Mouse (Mus musculus) heart, adult 2 months (tissue): ENCODE data around the gene Pdhb. TPM values are rescaled to one million over a fixed set of nuclear protein-coding genes. Genes with fewer than 3 reads are reported as not detected.
A peak's percentile ranks its signal among the peaks of the same experiment; 100 is the strongest.

Experiments used
- DNase-seq, 2 experiments: peaks; one replicate each; pipeline ENCODE4 v3.0.0; 2021
- H3K27ac ChIP-seq: fragments of 200-600 bp; 2 replicates; pipeline ENCODE4 v1.8.1; 2022
- H3K27me3 ChIP-seq: fragments of 200-500 bp; 2 replicates; pipeline ENCODE4 v1.6.1; 2012; ENCODE audit warnings: mild to moderate bottlenecking, low read length, inconsistent platforms, mixed read lengths; ENCODE audit not compliant: control insufficient read depth, insufficient read depth
- H3K36me3 ChIP-seq: fragments of 200-500 bp; 2 replicates; pipeline ENCODE4 v1.6.1; 2012; ENCODE audit warnings: low read length, inconsistent platforms; ENCODE audit not compliant: control insufficient read depth, insufficient read depth
- H3K4me1 ChIP-seq: fragments of 200-500 bp; 2 replicates; pipeline ENCODE4 v1.6.1; 2011; ENCODE audit warnings: low read length; ENCODE audit not compliant: control insufficient read depth, insufficient read depth
- H3K4me3 ChIP-seq: fragments of 200-600 bp; 2 replicates; pipeline ENCODE4 v1.8.1; 2022
- H3K79me2 ChIP-seq: fragments of 200-500 bp; replicated peaks from 2 replicates; pipeline ENCODE4 v1.6.1; 2012; ENCODE audit warnings: mild to moderate bottlenecking, inconsistent platforms, low read length, moderate library complexity, mixed read lengths; ENCODE audit not compliant: control insufficient read depth, insufficient read depth
- H3K9ac ChIP-seq: fragments of 200-500 bp; 2 replicates; pipeline ENCODE4 v1.6.1; 2012; ENCODE audit warnings: low read depth, mild to moderate bottlenecking, control low read depth, inconsistent platforms, low read length, mixed read lengths
- CTCF ChIP-seq: fragments of 200-600 bp; IDR thresholded peaks from 2 replicates; pipeline ENCODE4 v1.8.1; 2022; ENCODE audit warnings: antibody characterized with exemption, mild to moderate bottlenecking, moderate library complexity
- EP300 ChIP-seq: fragments of 200-500 bp; IDR thresholded peaks from 2 replicates; pipeline ENCODE4 v1.6.1; 2011; ENCODE audit warnings: low read depth, low read length, control low read depth; ENCODE audit not compliant: insufficient read depth
- POLR2A ChIP-seq: fragments of 200-500 bp; IDR thresholded peaks from 2 replicates; pipeline ENCODE4 v1.6.1; 2011; ENCODE audit warnings: mild to moderate bottlenecking, low read depth, low read length, control low read depth; ENCODE audit not compliant: insufficient read depth
- WGBS: fragments of 180-500 bp; shearing (Covaris S2); methylation state at CpG from one replicate; pipeline ENCODE4 v1.1.7; 2018; 5-methylcytosine and 5-hydroxymethylcytosine counted together
- intact Hi-C: fragments of 180-260 bp; cut with DNase I; formaldehyde crosslinking; loops from one replicate; pipeline ENCODE4 v1.15.1; 2025
- long read RNA-seq: library from polyadenylated mRNA; stranded (forward); transcript quantifications from one replicate; pipeline ENCODE4 v2.0.0, GENCODE M21; 2021
- polyA plus RNA-seq: library from polyadenylated mRNA; depleted of rRNA; stranded (reverse); fragments of >200 nt; gene quantifications from 2 replicates; pipeline ENCODE4 v1.2.3, GENCODE M21; 2012; rRNA removed
- total RNA-seq, 2 experiments: library from RNA; stranded (reverse); gene quantifications; 2 replicates each; pipeline ENCODE4 v1.2.3; 2021

Gene Pdhb
- total RNA-seq, result 100 to 1,000 TPM; 722 to 825 TPM
- polyA plus RNA-seq, result 324 and 636 TPM in 2 replicates
- long read RNA-seq, transcript Pdhb-201 (10 exons, 1,513 nt), result major isoform, 586 of 615 reads
- long read RNA-seq, partial matches to known transcripts, result 15 of 615 reads
- long read RNA-seq, other reads (novel, unspliced or antisense), result 9 of 615 reads

DNA sequence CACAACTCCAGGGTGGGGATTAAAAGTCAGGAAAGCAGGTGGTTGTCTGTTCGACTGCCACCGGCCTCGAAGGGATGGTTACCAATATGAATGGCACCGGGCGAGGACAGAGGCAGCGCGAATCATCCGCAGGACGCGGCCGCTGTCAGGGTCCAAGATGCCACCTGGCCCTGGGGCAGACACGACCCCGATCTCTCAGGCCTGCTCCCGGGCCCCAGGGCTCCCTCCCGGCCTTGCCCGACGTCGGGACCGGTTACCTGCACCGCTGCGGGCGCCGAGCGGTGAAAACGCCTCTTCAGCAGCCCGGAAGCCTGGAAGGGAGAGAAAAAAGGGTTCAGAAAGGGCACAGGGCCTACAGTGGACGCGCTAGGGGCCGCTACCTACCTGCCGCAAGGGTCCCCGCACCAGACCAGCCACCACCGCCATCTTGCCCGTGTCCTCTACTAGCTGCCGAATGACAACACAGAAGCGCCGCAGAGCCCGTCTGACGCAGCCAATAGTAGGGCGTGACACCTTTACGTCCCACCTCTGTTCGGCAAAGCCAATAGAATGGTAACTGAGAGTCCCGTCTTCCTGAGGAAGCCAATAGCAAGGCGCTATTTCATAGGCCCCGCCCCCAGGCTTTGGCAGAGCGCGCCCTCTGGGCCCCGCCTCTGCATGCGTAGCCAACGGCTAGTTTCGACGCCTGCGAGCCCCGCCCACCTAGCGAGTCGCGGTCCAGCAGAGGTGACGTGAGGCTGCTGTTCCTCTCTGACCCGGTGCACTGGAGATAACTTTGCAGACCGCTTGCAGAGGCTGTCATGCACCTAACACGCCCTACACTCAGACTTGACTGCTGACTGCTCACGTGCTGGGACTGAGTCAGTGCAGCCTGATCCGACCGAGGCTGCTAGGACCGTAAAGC is at the start of gene Pdhb:
Gene Pdhb (minus strand): TSS at position 519 of the 904 bp plus-strand sequence.
- intact Hi-C loops, result loop anchor here (2.0 kb wide), 2 partner anchors 40 to 74 kb away; partner anchors contain the start of gene Pxk
- peak within 1 kb of the TSS; percentile 97 for H3K27ac ChIP-seq
- peak; percentile 94 for TF ChIP-seq EP300
- TF ChIP-seq CTCF, result peak; percentile 39
- peak; percentile 96 for TF ChIP-seq POLR2A
- no peaks in the 10 kb centered on the region for H3K27me3 ChIP-seq
- DNase-seq, result peak; percentile 98 to 100
- peaks cover 16% of the 10 kb centered on the region for H3K36me3 ChIP-seq
- WGBS, result under 1% methylated on average over 64 of the region's 64 CpGs
- peaks cover 4% of the 10 kb centered on the region for H3K4me1 ChIP-seq
- peaks cover 2% of the 10 kb centered on the region; the same call in 1 of the 2 replicates for H3K79me2 ChIP-seq
- H3K4me3 ChIP-seq, result peak within 1 kb of the TSS; percentile 94
- H3K9ac ChIP-seq, result peak within 1 kb of the TSS; percentile 95

DNA sequence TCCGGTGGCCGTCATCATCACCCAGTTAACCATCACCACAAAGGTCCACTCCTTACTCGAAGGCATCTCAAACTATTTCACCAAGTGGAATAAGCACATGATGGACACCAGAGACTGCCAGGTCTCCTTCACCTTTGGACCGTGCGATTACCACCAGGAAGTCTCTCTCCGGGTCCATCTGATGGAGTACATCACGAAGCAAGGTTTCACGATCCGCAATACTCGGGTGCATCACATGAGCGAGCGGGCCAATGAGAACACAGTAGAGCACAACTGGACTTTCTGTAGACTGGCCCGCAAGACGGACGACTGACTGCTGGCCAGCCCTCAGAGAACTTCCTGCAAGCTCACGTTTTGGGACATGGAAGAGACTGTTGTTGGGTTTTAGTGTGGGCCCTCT is 49.7 kb upstream of the Pdhb start:
- DNase-seq, result no peak
- WGBS, result 94% methylated on average over 16 of the region's 16 CpGs
- H3K4me3 ChIP-seq, result no peak overlapping the region
- H3K9ac ChIP-seq, result no peak overlapping the region
- intact Hi-C loops, result no loop called here
- TF ChIP-seq EP300, result no peak
- no peak for TF ChIP-seq POLR2A
- no peak for TF ChIP-seq CTCF
- no peaks in the 10 kb centered on the region for H3K27me3 ChIP-seq
- H3K36me3 ChIP-seq, result no peaks in the 10 kb centered on the region; the same call in 1 of the 2 replicates
- H3K4me1 ChIP-seq, result no peaks in the 10 kb centered on the region; the same call in 1 of the 2 replicates
- H3K27ac ChIP-seq, result no peak overlapping the region
- H3K79me2 ChIP-seq, result 0 out of 2 replicates have a peak, but pooled peaks cover 1% of the 10 kb centered on the region

DNA sequence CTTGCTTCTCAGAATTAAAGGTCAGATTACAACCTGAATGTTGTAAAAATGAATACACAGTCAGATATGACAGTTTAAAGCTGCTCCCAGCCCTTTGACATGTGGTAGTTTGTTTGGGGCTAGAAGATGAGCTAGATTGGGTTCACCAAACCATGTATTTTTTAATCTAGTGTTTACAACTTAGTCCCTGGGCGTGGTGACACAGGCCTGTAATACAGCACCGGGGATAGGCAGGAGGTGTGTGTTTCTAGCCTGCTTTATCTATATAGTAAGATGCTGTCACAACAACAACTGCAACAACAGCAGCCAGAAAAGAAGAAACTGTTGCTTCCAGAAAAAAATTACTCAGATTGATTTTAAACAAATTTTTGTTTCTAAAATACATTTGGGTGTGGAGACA is 48.1 kb upstream of the Pdhb start:
- intact Hi-C loops, result no loop called here
- WGBS, result 88% methylated on average over 2 of the region's 2 CpGs
- TF ChIP-seq EP300 (no peak), CTCF (no peak), POLR2A (no peak)
- Histone ChIP-seq H3K36me3 (no peaks in the 10 kb centered on the region; the same call in 1 of the 2 replicates), H3K9ac (no peak overlapping the region), H3K79me2 (0 out of 2 replicates have a peak, but pooled peaks cover 1% of the 10 kb centered on the region), H3K4me1 (peaks cover 3% of the 10 kb centered on the region), H3K4me3 (no peak overlapping the region), H3K27ac (no peak overlapping the region), H3K27me3 (no peaks in the 10 kb centered on the region)
- DNase-seq, result no peak

DNA sequence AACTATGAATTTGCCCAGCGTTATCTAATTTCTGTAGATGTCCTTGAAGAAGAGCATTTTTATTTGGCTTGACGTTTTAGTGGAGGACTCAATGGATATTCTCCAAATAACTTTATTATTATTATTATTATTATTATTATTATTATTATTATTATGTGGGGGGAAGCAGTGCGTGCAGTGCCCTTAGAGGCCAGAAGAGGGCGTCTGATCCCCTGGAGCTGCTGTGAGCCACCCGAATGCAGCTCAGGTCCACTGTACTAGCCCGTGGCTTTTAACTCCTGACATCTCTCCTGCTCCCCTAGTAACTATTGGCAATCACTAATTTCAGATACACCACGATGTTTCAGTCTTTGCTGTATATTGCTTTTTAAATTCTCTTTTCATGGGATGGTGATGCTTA is 47.5 kb upstream of the Pdhb start:
- Histone ChIP-seq H3K27me3 (no peaks in the 10 kb centered on the region), H3K4me3 (no peak overlapping the region), H3K27ac (no peak overlapping the region), H3K36me3 (no peaks in the 10 kb centered on the region; the same call in 1 of the 2 replicates), H3K4me1 (peaks cover 5% of the 10 kb centered on the region), H3K79me2 (0 out of 2 replicates have a peak, but pooled peaks cover 1% of the 10 kb centered on the region), H3K9ac (no peak overlapping the region)
- intact Hi-C loops, result no loop called here
- TF ChIP-seq EP300 (no peak), CTCF (peak; percentile 72)
- DNase-seq, result peak in 1 of 2 experiments; percentile 35
- WGBS, result 77% methylated on average over 7 of the region's 7 CpGs

DNA sequence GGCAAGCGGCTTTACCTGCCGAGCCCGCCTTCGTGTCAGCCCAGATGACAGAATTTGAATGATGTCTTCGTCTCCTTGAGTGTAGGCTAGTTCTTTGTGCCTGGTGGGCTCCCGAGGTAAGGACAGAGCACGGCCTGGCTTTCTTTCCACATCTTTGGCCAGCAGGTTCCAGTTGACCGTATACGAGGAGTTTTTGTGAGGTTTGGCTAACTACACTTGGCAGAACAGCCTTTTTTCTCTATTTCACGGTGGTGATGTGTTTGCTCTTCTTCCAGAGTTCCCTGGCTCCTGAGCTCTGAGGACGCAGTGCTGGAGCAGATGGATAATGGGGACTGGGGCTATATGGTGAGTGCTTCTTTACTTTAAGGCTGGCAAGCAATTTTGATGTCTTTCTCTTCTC is 47.1 kb upstream of the Pdhb start:
- 94% methylated on average over 11 of the region's 11 CpGs for WGBS
- Histone ChIP-seq H3K79me2 (0 out of 2 replicates have a peak, but pooled peaks cover 1% of the 10 kb centered on the region), H3K27ac (no peak overlapping the region), H3K27me3 (no peaks in the 10 kb centered on the region), H3K9ac (no peak overlapping the region), H3K4me1 (peaks cover 6% of the 10 kb centered on the region), H3K36me3 (no peaks in the 10 kb centered on the region; the same call in 1 of the 2 replicates), H3K4me3 (no peak overlapping the region)
- no peak for TF ChIP-seq CTCF
- no peak for TF ChIP-seq POLR2A
- TF ChIP-seq EP300, result no peak
- DNase-seq, result no peak
- intact Hi-C loops, result loop anchor here (5.0 kb wide), 2 partner anchors 97 to 122 kb away; partner anchors contain the start of gene Fam107a
